Mouse (Mus musculus) forelimb bud, embryonic 11.5 days (tissue): ENCODE results near the gene Smim24.
A peak's percentile ranks its signal among the peaks of the same experiment; 100 is the strongest.

ENCODE experiments used
- DNase-seq: peaks from one replicate; pipeline ENCODE4 v3.0.0-alpha.2; 2012; ENCODE audit warnings: low read depth, low spot score

The Smim24 gene

DNA sequence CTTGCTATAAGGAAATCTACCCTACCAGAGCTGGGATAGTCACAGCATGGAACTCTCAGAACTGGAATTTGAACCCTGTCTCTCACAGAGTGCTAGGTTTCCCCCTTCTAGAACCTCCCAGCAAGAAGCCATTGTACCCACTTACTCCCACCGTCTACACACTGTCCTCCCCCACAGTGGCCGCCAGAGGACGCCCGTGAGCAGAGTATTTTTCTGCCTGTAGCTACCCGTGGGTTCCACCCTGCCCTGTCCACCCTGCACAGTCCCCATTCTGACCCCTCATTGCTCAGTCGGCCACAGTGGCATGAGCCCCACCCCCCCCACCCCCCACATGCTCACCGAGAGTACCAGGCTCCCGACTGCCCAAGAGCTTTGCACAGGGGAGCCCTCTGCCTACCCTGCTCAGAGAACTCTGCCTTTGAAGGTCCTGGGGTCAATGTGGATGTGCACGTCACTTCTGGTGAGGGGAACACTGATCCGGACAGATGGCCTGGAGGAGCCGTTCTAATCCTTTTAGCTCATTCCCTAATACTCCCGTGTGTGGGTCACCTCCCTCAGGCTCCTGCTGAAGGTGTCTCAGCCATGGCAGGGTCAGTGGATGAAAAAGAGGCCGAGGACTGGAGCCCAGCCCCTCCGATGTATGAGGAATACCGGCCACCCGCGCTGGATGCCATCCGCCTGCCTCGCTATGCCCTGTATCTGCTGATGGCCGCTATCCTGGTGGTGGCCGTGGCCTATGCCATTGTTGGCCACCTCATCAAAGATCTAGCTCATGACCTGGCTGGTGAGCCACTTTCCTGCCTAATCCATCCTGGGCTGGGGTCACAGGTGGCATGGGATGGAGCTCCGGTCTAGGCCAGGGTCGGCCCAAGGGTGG, 2.8 kb upstream of the Smim24 start:
- peak; percentile 62 for DNase-seq

DNA sequence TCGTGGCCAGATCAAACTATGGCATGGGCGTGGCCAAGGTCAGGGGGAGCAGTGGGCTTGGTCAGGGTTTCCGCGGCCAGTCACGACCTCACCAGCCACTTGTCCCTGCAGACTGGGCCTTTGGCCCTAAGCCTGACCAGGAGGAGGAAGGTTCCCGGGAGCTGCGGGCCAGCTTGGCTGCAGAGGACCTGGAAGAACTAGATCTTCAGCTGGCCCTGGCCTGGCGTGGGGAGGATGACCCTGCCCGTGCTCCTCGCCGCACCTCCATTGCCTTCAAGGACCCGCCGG, 2.2 kb upstream of the Smim24 start:
- no peak for DNase-seq

DNA sequence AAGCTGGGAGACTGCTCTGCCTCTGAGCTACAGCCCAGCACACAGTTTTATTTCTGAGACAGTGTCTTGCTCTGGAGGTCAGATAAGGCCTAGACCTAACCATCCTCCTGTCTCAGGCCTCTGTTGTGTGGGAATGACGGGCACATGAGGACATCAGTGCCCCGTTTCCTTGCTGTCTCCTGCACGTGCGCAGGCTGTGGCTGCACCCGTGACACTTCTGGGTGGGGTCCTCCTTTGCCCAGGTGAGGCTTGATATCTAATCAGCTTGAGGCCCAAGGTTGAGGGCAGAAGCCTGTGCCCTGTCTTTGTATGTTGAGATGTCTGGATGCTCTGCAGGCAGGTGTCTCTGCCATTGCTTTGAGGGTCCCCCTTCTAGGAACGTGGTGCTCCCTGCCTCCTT, 581 bp upstream of the Smim24 start:
- DNase-seq: no peak

DNA sequence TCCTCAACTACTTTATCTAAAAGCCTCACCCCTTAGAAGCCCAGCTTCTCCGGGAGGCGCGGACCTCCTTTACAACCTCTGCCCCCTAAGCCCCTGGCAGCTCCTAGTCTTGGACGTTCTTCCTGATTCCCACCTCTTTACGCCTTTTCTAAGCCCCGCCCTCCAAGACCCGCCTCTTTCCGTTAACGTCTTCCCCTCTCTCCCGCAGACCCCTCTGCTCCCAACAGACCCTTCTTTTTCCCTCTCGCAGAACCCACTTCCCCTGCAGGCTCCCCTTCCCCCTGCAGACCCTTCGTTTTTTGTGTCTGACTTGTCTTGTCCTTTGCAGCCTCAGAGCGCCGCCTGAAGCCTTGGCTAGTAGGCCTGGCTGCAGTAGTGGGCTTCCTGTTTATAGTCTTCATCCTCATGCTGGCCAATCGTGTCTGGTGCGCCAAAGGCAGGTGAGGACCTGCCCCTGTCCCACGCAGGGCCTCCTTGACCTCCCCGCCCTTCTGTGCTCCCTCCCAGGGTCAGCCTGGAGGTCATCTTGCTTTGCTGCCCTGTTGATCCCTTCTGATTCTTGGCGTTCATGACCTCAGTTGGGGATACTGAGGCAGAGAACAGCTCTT, 709 bp downstream of the Smim24 start:
- DNase-seq: no peak

DNA sequence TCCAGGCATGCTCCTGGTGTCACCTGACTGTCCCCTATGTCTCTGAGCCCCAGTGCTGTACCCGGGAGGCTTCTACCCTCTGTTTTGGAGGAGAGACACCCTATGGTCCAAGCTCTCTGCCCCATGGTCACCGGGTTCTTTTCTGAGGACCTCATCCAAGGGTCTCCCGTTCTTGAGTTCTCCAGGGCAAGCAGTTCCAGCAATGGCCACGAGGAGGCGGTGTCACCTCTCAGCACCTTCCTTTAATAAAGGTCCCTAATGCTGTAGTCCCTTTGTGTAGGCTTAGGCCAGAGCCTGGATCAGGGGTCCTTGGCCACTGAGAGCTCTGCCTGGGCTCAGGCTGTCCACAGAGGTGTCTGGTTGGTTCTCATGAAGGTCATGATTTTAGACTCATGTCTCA, 2.3 kb downstream of the Smim24 start:
- peak; percentile 80 for DNase-seq

DNA sequence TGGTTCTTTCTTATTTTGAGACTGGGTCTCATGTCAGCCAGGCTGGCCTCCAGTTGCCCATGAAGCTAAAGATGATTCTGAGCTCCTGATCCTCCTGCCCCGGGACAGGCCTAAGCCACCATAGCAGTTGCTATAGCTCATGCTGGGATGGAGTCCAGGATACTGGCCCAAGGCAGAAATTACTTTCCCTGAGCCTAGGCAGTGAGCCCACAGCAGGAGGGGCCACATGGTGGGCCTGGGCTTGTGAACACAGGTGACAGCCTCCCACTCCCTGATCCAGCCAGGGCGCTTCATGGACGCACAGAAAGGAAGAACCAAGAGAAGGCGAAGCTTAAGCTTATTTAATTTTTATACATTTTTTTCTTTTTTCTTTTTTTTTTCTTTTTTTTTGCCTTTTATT, 3.0 kb downstream of the Smim24 start:
- DNase-seq: no peak

DNA sequence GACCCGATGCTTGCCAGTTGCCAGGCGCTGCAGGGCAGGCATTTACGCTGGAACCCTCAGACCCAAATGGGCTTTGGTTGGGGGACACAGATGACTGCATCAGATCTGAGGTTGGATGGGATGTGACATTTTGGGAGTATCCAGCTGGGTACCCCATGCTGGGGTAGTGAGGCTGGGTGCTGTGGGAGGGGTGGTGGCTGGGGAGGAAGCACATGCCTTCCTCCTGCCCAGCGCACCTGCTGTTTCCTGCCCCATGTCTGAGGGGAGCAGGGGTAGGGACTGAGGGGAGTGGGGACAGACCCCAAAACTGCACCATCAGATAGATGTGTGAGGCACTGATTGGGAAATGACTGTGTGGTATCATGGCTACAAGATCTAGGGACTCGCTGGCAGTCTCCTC, 3.9 kb downstream of the Smim24 start:
- no peak for DNase-seq

DNA sequence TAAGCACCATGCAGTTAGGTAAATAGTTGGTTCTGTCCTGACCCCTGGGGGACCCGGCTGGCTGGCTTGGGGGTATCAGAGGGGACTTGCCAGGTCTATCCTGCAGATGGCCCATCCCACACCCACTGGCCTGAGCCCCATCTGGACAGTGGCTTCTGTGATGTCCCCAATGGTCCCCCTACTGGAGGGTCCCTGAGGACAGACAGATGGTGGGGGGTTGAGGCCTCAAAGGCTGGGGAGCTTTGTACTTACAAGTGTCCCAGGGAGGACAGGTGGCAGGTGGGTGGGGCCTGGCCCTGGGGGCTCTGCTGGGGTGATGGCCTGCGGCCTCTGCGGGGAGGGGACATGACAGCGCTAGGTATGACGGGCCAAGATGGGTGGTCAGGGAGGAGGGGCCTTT, 6.4 kb downstream of the Smim24 start:
- no peak for DNase-seq

DNA sequence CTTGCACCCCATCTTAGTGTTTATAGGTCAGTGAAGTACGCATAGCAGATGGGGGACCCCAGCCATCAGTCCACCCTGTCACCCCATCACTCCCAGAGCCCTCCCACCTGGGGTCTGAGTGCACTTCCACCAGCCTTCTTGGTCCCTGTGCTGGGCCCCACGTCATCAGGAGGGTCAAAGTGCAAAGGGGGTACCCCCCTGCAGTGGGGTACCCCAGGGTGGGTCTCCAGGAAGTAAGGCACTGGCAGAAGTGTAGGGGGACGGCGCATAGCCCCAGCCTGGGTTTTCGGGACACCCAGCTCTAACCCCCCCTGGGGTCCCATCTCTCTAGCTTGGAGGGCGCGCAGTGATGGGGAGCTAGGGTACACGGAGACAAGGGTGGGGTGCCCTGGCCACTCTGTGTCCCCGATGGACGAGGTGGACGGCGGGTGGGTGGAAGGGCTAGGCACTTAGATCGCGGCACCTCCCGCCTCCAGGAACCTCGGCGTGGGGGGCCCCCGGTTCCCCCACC, 7.0 kb downstream of the Smim24 start:
- DNase-seq: no peak

DNA sequence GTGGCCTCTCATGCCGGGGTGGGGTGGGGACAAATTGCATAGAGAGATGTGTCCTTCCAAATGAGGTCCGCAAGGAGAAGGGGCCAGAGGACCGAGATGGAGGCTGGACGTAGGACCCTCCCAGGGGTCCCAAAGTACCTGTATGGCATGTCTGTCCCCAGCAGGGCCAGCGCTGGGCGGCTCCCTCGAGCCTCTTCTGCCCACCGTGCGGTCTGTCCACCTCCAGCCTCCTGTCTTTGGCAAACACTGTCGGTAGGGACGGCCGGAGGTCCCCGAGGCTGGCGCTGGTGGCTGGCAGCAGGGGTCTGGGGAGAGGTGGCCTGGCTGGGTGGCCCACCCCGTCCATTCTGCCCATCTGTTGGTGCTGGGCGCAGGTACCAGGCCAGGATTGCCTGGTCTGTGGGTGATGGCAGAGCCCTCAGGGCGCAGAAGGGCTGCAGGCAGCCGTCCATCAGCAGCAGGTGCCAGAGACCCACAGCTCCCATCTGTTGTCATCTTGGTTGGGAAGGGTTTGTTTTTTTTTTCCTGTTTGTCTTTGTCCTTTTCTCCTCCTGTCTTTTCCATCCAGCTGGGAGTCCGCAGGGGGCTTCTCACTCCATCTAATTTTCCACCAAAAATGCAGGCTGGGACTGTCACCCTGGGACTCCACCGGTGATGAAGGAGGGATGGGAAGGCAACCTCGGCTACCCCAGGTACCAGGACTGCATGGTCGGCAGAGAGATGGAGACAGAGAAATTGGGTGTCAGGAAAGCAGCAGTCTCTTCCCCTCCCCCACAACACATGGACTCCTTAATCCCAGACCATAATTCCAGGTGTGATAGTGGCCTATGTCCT, 7.7 kb downstream of the Smim24 start:
- no peak for DNase-seq

DNA sequence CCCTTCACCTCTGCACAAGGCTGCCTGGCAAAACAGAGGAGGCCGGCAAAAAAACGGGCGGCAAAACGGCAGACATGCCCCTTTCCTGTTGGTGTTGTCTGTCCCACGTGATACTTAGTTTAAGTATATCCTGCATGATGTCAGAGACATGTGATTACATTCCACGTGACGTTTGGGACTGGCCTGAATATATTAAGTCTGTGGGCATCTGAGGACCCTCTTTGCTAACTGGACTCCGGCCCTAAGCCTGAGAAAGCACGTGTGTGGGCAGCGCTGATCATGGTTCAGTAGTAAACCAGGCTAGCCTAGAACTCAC, 8.3 kb downstream of the Smim24 start:
- DNase-seq: peak; percentile 52

DNA sequence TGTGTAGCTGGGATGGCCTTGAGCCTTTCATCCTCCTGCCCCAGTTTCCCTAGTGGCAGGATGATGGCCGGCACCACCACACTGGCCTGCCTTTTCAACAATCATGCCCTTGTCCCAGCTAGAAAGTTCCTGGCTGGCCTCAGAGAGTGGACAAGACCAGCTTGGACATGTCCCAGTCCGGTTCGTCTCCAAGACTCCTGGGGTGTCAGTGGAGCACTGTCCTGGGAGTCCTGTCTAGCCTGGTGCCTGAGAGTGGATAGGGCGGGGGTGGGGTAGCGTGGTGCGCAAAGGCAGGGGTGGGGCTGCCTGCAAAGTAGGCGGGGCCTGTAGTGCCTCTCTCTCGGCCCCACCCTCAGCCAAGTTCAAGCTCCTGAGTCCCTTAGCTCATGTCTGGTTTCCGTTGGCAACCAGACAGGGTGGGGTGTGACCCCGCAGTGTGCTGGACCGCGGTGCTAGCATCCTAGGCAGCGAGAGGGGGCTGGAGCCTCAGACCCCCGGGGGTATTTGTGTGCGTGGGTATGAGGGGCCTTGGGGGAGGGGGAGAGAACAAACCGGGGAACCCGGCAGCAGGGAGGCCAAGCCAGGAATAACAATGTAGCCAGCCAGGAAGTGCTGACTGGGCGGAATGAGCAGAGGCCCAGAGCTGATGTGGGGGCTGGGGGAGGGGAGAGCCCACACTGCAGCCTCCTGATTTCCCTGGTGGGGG, 8.8 kb downstream of the Smim24 start:
- peak; percentile 81 for DNase-seq

DNA sequence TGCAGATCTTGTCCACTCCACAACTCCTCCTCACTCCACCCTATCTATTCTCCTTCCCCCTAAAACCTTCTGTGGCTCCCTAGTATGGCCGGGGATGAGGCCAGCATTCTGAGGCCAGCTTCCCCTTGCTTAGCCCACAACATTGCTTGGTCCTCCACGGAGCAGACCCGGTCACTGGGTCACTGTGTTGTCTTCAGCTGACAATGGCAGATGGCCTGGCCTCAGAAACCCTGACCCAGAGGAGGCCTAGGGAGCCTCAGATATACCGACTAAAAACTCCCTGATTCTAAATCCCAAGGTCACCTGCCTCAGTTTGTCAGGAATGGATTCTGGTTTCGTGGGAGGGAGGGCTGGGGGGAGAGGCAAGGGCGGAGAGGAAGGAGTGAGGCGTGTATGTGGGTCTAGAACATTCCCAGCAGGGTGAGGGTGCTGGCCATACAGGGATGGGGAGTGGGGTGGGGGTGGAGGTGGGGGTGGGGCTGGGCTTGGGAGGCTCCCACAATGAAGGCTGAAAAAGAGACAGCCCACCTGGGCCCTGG, 9.4 kb downstream of the Smim24 start:
- DNase-seq: no peak

DNA sequence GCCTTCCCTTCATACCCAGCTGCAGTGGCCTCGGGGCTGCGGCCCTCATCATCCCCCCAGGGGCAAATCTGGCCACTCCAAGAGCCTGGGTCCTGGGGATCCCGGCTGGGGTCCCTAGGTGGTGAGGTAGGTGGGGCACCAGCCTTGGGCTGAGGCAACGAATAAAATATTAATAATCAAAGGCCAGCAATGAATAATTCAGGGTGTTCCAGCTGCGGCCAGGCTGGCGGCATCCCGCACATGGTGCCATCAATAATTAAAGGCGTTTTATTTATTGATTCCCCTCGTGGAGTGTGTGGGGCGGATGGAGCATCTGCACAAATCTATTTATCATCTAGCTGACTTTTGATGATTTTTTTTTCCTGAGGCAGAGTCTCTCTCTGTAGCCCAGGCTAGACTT, 10.7 kb downstream of the Smim24 start:
- no peak for DNase-seq

DNA sequence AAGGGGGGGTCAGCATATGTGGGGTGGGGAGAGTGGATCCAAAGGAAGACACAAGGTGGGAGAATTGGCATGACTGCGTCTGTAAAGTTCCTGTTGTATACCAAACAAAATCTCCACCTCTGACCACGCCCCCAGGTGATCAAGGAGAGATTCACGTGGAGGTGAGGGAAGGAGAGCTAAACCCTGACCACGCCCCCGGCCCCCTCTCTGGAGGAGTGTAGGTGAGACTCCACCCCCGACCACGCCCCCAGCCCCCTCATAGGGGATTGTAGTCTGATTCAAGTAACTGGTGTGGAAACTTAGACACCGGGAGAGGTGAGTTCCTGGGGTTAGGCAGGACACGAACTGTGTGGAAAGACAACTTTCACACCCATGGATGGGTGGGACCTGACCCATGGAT, 11.2 kb downstream of the Smim24 start:
- no peak for DNase-seq

DNA sequence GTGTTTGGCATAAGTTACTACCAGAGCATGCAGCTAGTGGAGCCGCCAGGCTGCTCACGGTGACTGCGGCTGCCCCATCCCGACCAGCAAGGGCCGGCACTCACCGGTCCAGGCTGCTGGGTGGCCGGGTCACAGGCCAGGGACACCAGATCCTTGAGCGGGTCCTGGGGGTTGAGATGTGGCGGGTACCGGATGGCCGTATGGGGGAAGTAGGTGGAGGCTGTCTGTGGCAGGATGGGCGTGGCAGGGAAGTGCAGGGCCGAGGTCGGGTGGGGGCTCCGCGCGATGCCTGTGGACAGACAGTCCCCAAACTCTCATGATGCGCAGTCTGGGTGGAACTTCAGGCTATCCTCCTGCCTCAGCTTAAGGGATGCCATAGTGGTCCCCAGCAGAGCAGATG, 11.9 kb downstream of the Smim24 start:
- no peak for DNase-seq

DNA sequence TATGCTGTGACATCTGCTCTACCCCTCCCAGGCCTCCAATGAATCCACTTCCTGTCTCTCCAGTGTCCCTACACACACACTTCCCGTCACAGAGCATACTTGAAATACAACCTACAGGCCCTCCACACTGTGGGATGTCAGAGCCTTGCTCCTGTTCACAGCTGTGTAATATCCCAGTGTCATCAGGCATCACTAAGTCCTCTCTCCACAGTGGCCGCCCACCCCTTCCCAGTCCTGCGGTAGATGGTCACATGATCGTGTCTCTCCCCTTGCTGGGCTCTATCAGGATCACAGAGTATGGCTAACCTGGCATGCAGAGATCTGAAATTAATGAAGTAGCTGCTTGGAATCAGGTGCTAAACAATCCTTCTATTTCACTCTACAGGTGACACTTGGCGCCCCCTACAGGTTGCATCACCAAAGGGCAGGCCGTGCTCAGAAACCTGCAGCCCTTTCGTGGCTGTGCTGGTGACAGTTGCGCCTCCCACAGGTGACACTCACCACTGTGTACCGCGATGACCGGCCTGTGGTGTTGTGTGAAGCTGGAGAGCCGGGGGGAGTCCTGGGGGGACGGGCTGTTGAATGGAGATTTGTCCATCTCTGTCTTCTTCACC, 12.8 kb downstream of the Smim24 start:
- no peak for DNase-seq

DNA sequence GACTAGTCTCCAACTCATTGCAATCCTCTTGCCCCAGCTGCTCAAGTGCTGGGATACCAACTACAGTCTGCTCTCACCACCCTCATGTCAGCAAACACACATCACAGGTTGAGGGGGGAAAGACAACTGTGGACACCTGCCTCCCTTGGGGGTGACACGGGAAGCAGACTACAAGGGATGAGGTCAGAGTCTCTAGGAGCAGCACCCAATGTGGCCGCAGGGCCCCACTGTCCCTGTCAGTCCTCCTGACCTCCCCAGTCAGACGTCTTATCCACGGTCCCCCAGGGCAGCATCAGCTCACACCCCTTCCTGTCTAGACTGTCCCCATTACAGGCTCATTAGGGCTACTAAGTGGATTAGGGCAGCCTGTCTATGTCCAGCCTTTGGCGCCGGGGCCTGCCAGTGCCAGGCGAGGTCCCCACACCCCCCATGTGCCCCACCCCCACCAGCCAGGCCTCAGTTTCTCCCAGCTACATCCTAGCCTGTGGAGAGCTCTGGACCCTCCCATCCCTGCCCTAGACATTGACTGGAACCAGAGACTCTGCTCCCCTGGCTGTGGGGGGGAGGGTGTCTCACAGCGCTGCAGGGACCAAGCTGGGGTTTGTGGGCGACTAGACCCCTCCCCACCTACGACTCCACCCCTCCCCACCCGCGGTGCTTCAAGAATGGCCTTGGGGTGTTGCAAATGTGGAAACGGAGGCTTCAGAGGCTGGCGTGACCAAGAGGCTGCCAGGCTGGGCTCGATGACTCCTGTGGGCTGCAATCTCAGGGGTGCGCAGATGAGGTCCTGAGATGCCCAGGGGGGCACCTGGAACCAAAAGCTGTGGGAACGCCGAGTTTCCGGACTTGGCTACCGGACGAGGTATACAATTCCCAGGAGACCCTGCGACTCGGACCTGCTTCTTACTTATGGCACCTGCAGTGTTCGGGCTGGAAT, 13.9 kb downstream of the Smim24 start:
- DNase-seq: no peak

DNA sequence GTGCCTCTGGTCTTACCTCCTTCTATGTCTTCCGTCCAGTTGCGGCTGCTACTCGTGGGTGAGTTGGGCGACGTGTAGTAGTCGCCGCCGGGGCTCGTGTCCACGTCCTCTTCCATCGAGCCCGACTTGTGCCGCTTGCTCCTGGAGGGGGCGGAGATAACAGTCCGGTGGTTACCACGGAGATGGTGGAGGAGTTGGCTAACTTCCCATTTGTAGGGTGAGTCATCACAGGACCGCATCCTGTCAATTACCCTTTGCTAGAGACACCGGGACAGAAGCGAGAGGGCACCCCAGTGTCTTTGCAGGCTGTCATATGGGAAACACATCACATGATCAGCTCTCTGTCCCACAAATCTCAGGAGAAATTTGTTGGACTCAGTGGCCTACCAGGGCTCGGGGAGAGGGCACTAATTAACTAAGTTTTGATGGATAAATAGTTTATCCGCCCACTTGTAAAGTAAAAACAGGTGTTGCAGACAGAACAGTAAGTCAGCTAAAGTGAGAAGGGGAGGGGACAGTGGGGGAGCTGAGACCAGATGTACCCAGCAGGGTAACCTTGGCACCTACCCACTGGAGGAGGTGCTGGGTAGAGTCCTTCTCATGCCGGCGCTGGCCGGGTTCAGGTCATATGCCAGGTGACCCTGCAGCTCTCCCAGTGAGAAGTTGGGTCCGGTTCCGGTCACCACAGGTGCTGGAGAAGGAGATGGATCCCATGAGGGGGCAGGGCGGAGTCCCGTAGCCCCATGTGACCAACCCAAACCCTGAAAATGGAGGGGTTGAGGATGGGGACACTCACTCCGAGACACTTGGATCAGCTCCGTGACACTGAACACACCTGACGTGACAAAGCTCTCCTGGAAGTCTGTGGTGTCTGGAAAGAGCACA, 14.9 kb downstream of the Smim24 start:
- peak; percentile 50 for DNase-seq
